Mouse (Mus musculus): ENCODE measurements at regions not wholly inside any gene's neighbourhood (a gene's known extent, or its start where the extent isn't known, plus 50 kb on each side); places are given as distances from the start of the nearest gene placed in this dataset.

- DNase-seq, result no peak
These were observed 161.3 kb downstream of the Spata19 start for GRCm38 (mm10) chr9:27557886-27558285.

GRCm38 (mm10) chr9:27558286-27558685, 161.7 kb downstream of the Spata19 start:
- no peak for DNase-seq

GRCm38 (mm10) chr9:27568372-27569053, 171.9 kb downstream of the Spata19 start:
- peak; percentile 17 for DNase-seq

- DNase-seq, result no peak
These were observed 172.4 kb downstream of the Spata19 start for GRCm38 (mm10) chr9:27569054-27569387.

GRCm38 (mm10) chr9:27617096-27617839, 173.3 kb upstream of the Opcml start:
- peak; percentile 50 for DNase-seq

GRCm38 (mm10) chr9:27634901-27635300, 155.7 kb upstream of the Opcml start:
- DNase-seq, result peak; percentile 23

- no peak for DNase-seq
These were observed 150.0 kb upstream of the Opcml start for GRCm38 (mm10) chr9:27640611-27641010.

GRCm38 (mm10) chr9:27643312-27643711, 147.3 kb upstream of the Opcml start:
- DNase-seq, result no peak

- no peak for DNase-seq
These were observed 146.7 kb upstream of the Opcml start for GRCm38 (mm10) chr9:27643916-27644315.

GRCm38 (mm10) chr9:27645435-27645834, 145.1 kb upstream of the Opcml start:
- no peak for DNase-seq

- DNase-seq, result no peak
These were observed 144.5 kb upstream of the Opcml start for GRCm38 (mm10) chr9:27646100-27646499.

- no peak for DNase-seq
These were observed 143.6 kb upstream of the Opcml start for GRCm38 (mm10) chr9:27646956-27647355.

GRCm38 (mm10) chr9:27658001-27658400, 132.6 kb upstream of the Opcml start:
- no peak for DNase-seq

GRCm38 (mm10) chr9:27661431-27662300, 128.9 kb upstream of the Opcml start:
- DNase-seq, result no peak

GRCm38 (mm10) chr9:27663230-27663629, 127.3 kb upstream of the Opcml start:
- DNase-seq, result no peak

- peak; percentile 31 for DNase-seq
These were observed 124.9 kb upstream of the Opcml start for GRCm38 (mm10) chr9:27665659-27666058.

GRCm38 (mm10) chr9:27670032-27670740, 120.4 kb upstream of the Opcml start:
- no peak for DNase-seq

- no peak for DNase-seq
These were observed 105.2 kb upstream of the Opcml start for GRCm38 (mm10) chr9:27685325-27685724.

- no peak for DNase-seq
These were observed 99.0 kb upstream of the Opcml start for GRCm38 (mm10) chr9:27691616-27692015.

GRCm38 (mm10) chr9:27692751-27693150, 97.8 kb upstream of the Opcml start:
- peak; percentile 46 for DNase-seq

- no peak for DNase-seq
These were observed 95.6 kb upstream of the Opcml start for GRCm38 (mm10) chr9:27694805-27695593.

- no peak for DNase-seq
These were observed 89.0 kb upstream of the Opcml start for GRCm38 (mm10) chr9:27701559-27701958.
